Mouse (Mus musculus): ENCODE measurements at regions not wholly inside any gene's neighbourhood (a gene's known extent, or its start where the extent isn't known, plus 50 kb on each side); places are given as distances from the start of the nearest gene placed in this dataset.

DNA sequence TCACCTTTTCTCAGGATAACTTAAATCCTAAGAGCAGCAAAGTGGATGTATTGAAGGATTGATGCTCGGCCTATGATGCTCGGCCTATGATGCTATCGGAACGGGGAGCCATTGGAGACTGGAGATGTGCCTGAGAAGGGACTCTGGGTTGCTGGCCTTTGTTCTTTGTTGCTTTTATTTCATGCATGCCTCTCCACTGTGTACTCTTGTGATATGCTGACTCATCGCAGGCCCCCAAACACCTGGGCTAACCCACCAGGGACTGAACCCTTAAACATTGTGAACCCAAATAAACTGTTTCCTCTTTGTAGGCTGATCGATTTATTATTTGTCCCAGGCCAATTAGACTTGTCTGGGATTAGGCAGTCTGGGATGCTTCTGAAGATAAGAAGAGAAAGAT is 61.9 kb downstream of the Pdcl3 start:
- H3K4me3 ChIP-seq (ENCODE audit: insufficient read depth in 1 of 2, low read depth in 1 of 2, low read length in 2 of 2, poor library complexity in 1 of 2, severe bottlenecking in 1 of 2), result no peak overlapping the region
- no peaks in the 10 kb centered on the region for H3K36me3 ChIP-seq (ENCODE audit: control insufficient read depth, insufficient read depth, low read length, poor library complexity, severe bottlenecking)
- TF ChIP-seq HCFC1 (IDR thresholded peaks at IDR 0.05; ENCODE audit: borderline replicate concordance, insufficient read depth, low read length) (no peak), ZC3H11A (IDR thresholded peaks at IDR 0.05; ENCODE audit: borderline replicate concordance, low read depth, low read length) (no peak), ZNF384 (IDR thresholded peaks at IDR 0.05; ENCODE audit: low read depth, low read length) (no peak), MAFK (IDR thresholded peaks at IDR 0.05; ENCODE audit: insufficient read depth, low read depth, low read length) (no peak), CHD2 (IDR thresholded peaks at IDR 0.05; ENCODE audit: low read depth, low read length) (no peak)
- no peaks in the 10 kb centered on the region for H3K9me3 ChIP-seq (ENCODE audit: control insufficient read depth, insufficient read depth, low read depth, low read length)
- no peaks in the 10 kb centered on the region for H3K4me1 ChIP-seq (ENCODE audit: control insufficient read depth in 2 of 2, insufficient read depth in 2 of 2, low read length in 2 of 2, poor library complexity in 1 of 2)
- DNase-seq (ENCODE audit: low read depth, low spot score), result no peak
- no peak overlapping the region for H3K27ac ChIP-seq (ENCODE audit: insufficient read depth, low read depth, low read length, poor library complexity, severe bottlenecking)
- in situ Hi-C loops (cut with MboI; ENCODE audit: low sequenced_read_pairs in 2 of 2, unreplicated experiment in 2 of 2), result no loop called here
- H3K9ac ChIP-seq (ENCODE audit: insufficient read depth, low read depth, low read length, poor library complexity, severe bottlenecking), result no peak overlapping the region

DNA sequence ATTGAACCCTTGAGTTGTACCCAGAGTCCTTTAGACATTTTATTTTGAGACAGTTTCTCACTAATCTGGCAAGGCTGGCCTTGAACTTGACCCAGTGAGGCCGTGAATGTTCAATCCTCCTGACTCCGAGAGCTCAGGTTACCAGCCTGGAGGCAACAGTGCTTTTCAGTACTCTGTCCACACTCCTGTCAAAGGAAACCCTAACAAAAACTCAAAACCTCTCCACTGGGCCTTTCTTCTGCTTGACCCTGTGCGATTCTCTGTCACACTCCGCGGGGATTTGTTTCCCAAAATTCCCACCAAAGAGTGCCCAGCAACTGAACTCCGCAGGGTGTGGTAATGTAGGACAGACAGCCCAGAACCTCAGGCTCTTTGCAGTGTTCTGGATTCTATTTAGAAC is 71.9 kb downstream of the Pdcl3 start:
- in situ Hi-C loops (cut with MboI; ENCODE audit: low sequenced_read_pairs in 2 of 2, unreplicated experiment in 2 of 2), result no loop called here
- TF ChIP-seq MAFK (IDR thresholded peaks at IDR 0.05; ENCODE audit: insufficient read depth, low read depth, low read length) (no peak), CHD2 (IDR thresholded peaks at IDR 0.05; ENCODE audit: low read depth, low read length) (no peak), ZC3H11A (IDR thresholded peaks at IDR 0.05; ENCODE audit: borderline replicate concordance, low read depth, low read length) (no peak), ZNF384 (IDR thresholded peaks at IDR 0.05; ENCODE audit: low read depth, low read length) (no peak), HCFC1 (IDR thresholded peaks at IDR 0.05; ENCODE audit: borderline replicate concordance, insufficient read depth, low read length) (no peak)

DNA sequence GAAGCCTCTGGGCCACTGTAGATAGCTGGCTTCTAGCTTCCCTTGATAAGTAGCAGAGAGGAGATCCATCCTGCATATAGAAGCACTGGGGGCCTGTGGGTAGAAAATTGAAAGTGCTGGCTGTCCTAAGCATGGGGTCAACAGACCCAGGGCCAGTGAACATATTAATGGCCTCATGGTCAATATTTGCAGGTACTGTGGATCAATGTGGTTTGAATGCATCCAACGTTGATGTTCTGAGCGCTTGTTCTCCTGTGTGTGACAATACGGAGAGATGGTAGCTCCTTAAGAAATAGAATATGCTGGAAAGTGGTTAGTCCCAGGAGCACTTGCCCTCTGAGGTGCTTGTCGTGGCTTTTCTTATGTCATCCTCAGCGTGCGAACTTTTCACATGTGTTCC is 77.1 kb downstream of the Pdcl3 start:
- Histone ChIP-seq H3K4me3 (ENCODE audit: insufficient read depth in 1 of 2, low read depth in 1 of 2, low read length in 2 of 2, poor library complexity in 1 of 2, severe bottlenecking in 1 of 2) (no peak overlapping the region), H3K36me3 (ENCODE audit: control insufficient read depth, insufficient read depth, low read length, poor library complexity, severe bottlenecking) (no peaks in the 10 kb centered on the region), H3K9ac (ENCODE audit: insufficient read depth, low read depth, low read length, poor library complexity, severe bottlenecking) (no peak overlapping the region), H3K4me1 (ENCODE audit: control insufficient read depth in 2 of 2, insufficient read depth in 2 of 2, low read length in 2 of 2, poor library complexity in 1 of 2) (no peaks in the 10 kb centered on the region), H3K9me3 (ENCODE audit: control insufficient read depth, insufficient read depth, low read depth, low read length) (no peaks in the 10 kb centered on the region), H3K27ac (ENCODE audit: insufficient read depth, low read depth, low read length, poor library complexity, severe bottlenecking) (no peak overlapping the region)
- in situ Hi-C loops (cut with MboI; ENCODE audit: low sequenced_read_pairs in 2 of 2, unreplicated experiment in 2 of 2), result no loop called here
- no peak for TF ChIP-seq MAFK (IDR thresholded peaks at IDR 0.05; ENCODE audit: insufficient read depth, low read depth, low read length)
- TF ChIP-seq ZC3H11A (IDR thresholded peaks at IDR 0.05; ENCODE audit: borderline replicate concordance, low read depth, low read length), result no peak
- no peak for TF ChIP-seq CHD2 (IDR thresholded peaks at IDR 0.05; ENCODE audit: low read depth, low read length)
- no peak for TF ChIP-seq HCFC1 (IDR thresholded peaks at IDR 0.05; ENCODE audit: borderline replicate concordance, insufficient read depth, low read length)
- TF ChIP-seq ZNF384 (IDR thresholded peaks at IDR 0.05; ENCODE audit: low read depth, low read length), result no peak
- no peak for DNase-seq (ENCODE audit: low read depth, low spot score)

More for the DNA sequence above, 71.9 kb downstream of the Pdcl3 start:
- no peaks in the 10 kb centered on the region for H3K9me3 ChIP-seq (ENCODE audit: control insufficient read depth, insufficient read depth, low read depth, low read length)
- no peaks in the 10 kb centered on the region for H3K36me3 ChIP-seq (ENCODE audit: control insufficient read depth, insufficient read depth, low read length, poor library complexity, severe bottlenecking)
- no peaks in the 10 kb centered on the region for H3K4me1 ChIP-seq (ENCODE audit: control insufficient read depth in 2 of 2, insufficient read depth in 2 of 2, low read length in 2 of 2, poor library complexity in 1 of 2)
- no peak overlapping the region for H3K27ac ChIP-seq (ENCODE audit: insufficient read depth, low read depth, low read length, poor library complexity, severe bottlenecking)
- H3K4me3 ChIP-seq (ENCODE audit: insufficient read depth in 1 of 2, low read depth in 1 of 2, low read length in 2 of 2, poor library complexity in 1 of 2, severe bottlenecking in 1 of 2), result no peak overlapping the region
- no peak for DNase-seq (ENCODE audit: low read depth, low spot score)
- H3K9ac ChIP-seq (ENCODE audit: insufficient read depth, low read depth, low read length, poor library complexity, severe bottlenecking), result no peak overlapping the region

DNA sequence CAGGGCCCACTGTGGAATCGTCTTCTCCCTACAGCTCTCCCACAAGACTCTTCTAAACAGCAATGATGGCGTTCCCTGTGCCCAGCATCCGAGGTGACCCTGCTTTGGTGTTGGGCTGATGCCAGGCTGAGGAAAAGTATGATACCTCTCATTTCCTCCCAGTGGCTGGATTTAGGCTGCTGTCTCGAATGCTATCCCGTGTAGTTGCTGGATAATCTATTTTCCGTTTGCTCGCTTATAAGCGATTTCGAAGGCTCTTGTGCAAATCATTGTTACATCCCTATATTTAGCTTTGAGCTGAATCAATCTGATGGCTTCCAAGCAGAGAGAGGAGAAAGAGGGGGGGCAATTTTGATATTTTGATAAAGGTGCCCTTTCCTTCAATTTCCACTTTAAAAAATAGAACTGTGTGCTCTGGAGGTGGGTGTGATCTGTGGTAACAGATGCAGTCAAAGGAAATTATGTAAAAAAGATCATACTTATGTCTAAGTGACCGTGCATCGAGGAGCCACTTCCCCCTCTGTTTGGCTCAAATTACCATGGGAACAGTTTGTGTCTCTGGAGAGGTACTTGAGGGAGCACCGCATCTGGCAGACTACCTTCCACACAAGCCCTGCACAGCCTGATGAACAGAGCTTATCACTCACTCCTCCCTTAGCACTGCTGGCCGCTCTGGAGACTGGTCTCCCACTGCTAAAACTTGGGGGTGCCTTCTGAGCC is 78.4 kb downstream of the Pdcl3 start:
- TF ChIP-seq ZC3H11A (IDR thresholded peaks at IDR 0.05; ENCODE audit: borderline replicate concordance, low read depth, low read length) (no peak), ZNF384 (IDR thresholded peaks at IDR 0.05; ENCODE audit: low read depth, low read length) (no peak), HCFC1 (IDR thresholded peaks at IDR 0.05; ENCODE audit: borderline replicate concordance, insufficient read depth, low read length) (no peak), MAFK (IDR thresholded peaks at IDR 0.05; ENCODE audit: insufficient read depth, low read depth, low read length) (no peak), CHD2 (IDR thresholded peaks at IDR 0.05; ENCODE audit: low read depth, low read length) (no peak)
- Histone ChIP-seq H3K36me3 (ENCODE audit: control insufficient read depth, insufficient read depth, low read length, poor library complexity, severe bottlenecking) (no peaks in the 10 kb centered on the region), H3K4me1 (ENCODE audit: control insufficient read depth in 2 of 2, insufficient read depth in 2 of 2, low read length in 2 of 2, poor library complexity in 1 of 2) (no peaks in the 10 kb centered on the region), H3K9me3 (ENCODE audit: control insufficient read depth, insufficient read depth, low read depth, low read length) (no peaks in the 10 kb centered on the region), H3K4me3 (ENCODE audit: insufficient read depth in 1 of 2, low read depth in 1 of 2, low read length in 2 of 2, poor library complexity in 1 of 2, severe bottlenecking in 1 of 2) (no peak overlapping the region), H3K9ac (ENCODE audit: insufficient read depth, low read depth, low read length, poor library complexity, severe bottlenecking) (no peak overlapping the region), H3K27ac (ENCODE audit: insufficient read depth, low read depth, low read length, poor library complexity, severe bottlenecking) (no peak overlapping the region)
- in situ Hi-C loops (cut with MboI; ENCODE audit: low sequenced_read_pairs in 2 of 2, unreplicated experiment in 2 of 2), result no loop called here
- no peak for DNase-seq (ENCODE audit: low read depth, low spot score)
